Mouse (Mus musculus) cerebellum, adult 9-11 months (tissue): ENCODE data around the gene Crlf2.

Experiments used
- DNase-seq: peaks from one replicate; pipeline ENCODE4 v3.0.0; 2022

Crlf2 gene

GRCm38 (mm10) chr5:109558404-109559160 lies at the start of gene Crlf2:
Gene Crlf2 (minus strand): TSS chr5:109558993.
- DNase-seq, result peak; percentile 98

DNA sequence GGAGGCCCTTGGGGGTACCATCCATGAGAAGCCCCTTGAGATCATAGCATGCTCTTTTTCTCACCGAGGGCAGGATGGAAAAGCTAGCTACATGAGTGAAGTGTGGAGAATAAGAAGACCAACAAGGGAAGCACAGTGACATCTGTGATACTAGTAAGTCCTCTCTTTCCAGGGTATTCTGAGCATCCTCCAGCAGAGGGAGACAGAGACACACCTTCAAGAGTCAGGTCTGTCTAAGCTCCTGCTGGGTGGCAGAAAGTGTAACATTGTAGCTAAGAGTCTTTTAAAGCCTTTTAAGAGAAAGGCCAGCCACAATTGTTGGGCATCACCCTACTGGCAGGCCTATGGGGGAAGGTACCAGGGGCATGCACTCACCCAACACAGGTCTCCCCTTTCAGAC lies 43.8 kb upstream of the Crlf2 start:
- no peak for DNase-seq

GRCm38 (mm10) chr5:109601080-109601479 lies 42.3 kb upstream of the Crlf2 start:
- DNase-seq, result no peak

DNA sequence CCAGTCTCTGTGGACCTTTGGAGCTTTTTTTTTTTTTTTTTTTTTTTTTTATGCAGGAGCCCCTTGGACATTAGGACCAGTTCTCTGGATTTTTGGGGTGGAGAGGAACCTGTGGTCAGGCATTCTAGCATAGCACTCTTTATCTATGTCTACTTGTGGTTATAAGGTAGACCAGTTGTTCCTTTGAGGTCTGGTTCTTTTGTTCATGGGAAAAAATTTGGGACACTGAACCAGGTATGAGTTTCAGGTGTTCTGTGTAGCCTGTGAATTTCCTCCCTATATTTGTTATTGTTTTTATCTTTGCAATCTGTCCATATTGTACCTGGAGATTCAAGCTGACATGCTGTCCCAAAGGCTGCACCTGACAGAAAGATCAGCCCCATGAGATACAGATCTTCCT lies 40.1 kb upstream of the Crlf2 start:
- no peak for DNase-seq

GRCm38 (mm10) chr5:109596647-109597046 lies 37.9 kb upstream of the Crlf2 start:
- DNase-seq, result no peak

DNA sequence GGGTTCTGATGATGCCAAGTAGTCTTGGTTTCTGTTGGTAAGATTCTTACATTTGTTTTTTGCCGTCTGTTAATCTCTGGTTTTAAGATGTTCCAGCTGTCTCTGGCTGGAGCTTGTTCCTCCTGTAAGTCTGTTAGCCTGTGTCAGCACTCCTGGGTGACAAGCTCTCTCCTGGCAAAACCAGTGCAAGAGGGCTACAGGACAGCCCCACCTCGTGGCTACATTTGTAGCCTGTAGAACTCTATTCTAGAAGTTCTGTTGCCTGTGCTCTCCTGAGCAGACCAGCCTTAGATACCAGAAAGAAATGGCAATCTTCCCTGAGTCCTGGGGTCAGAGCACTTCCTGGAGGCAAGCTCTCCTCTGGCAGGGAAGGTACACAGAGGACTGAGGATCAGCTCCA lies 4.0 kb upstream of the Crlf2 start:
- peak; percentile 8 for DNase-seq

DNA sequence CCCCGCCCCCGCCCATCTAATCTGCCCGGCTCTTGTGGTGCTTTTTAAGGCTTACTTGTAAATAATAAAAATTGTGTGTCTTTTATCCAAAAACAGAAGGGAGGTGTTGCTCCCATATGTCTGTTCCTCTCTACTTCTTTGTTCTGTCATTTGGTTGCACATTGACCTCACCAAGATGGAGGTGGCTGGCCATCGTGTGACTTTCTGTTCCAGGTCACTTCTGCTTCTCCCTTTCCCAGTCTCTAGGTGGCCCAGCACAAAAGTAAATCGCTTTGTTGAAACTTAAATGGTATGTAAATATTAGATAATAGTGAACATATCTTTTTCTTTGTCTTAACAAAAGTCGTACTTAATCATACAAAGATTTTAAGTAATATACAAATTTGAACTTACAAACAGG lies 398 bp upstream of the Crlf2 start:
- DNase-seq, result peak; percentile 68

DNA sequence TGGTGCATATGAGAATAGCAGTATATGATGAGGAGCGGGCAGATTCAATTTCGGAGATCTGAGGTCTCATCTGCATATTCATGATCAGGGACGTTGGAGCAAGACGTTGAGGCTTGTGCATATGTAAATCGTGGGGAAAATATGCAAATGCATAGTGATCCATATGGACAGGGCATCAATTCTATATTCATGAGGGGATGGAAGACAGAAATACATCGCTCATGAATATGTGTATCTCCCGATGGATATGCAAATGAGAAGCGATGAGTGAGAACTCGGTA lies 730 bp downstream of the Crlf2 start:
- no peak for DNase-seq

DNA sequence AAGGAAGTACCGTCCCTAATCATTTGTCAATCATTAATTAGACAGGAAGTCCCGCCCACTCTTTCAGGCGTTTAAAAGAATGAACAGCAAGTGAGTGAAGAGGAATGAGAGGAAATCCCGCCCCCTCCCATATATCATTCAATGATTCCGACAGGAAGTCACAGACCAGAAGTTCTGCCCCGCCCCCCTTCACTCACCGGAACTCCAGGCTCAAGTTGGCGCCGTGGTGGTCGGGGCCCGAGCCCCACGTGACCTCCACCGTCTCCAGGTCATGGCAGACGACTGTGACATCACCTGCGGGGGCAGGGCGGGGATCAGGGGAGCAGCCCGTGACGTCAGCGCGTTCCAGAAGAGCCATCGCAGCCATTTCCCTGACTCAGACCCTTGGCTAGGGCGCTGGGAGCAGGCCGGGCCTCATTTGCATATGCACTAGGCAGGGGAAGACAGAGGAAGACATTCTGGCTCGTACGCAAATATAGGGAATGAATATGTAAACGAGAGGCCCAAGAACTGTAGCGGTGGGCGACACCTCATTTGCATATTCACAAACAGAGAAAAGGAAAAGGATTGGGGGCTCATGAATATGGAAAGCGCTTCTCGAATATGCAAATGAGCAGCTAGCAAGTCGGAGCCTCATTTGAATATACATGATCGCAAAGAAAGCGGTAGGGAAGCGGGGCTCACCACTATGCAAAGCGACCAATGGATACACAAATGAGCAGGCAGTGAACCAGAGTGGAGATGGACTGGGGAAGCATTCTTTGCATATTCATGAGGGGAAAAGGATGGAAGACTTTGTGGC lies 1.3 kb downstream of the Crlf2 start:
- DNase-seq, result peak; percentile 100

GRCm38 (mm10) chr5:109556591-109557320 lies 2.0 kb downstream of the Crlf2 start:
- DNase-seq, result peak; percentile 98

DNA sequence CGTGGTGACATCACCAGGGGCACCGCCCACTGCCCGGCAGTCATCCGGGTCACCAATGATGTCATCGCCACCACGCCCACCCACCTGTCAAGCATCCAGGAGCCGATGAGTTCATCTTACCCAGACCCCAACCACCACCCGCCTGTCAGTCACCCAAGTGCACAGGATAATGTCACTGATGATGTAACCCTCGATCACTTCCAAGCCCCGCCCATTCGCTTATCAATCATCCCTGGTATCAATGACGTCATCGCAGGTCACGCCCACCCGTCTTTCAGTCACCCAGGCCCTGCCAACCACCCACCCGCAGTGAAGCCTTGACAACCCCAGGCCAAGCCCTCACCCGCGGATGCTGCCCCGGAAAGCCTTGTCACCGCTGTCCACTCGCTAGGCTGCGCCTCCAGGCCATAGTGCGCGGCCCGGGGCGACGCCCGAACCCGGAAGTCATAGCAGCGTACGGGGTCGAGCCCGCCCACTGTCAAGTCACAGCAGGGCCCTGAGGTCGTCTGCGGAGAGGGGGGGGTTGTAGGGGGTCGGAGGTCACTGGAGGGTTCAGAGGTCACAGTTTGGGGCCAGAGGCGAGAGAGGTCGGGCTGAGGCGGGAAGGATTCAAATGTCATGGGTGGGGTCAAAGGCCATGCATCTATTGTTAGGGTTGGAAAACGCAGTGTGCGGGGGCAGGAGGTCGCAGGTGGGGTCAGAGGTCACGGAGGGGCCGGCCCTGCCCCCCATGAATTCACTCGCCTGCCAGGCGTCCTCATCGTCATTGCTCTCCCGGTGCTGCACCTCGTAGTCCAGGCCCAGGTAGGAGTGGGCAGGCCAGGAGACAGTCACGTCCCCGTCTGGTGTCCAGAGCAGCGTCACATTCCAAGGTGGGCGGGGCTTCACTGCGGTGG lies 2.9 kb downstream of the Crlf2 start:
- peak; percentile 90 for DNase-seq

- DNase-seq, result peak; percentile 83
Measured at GRCm38 (mm10) chr5:109555236-109555675, 3.5 kb downstream of the Crlf2 start.

DNA sequence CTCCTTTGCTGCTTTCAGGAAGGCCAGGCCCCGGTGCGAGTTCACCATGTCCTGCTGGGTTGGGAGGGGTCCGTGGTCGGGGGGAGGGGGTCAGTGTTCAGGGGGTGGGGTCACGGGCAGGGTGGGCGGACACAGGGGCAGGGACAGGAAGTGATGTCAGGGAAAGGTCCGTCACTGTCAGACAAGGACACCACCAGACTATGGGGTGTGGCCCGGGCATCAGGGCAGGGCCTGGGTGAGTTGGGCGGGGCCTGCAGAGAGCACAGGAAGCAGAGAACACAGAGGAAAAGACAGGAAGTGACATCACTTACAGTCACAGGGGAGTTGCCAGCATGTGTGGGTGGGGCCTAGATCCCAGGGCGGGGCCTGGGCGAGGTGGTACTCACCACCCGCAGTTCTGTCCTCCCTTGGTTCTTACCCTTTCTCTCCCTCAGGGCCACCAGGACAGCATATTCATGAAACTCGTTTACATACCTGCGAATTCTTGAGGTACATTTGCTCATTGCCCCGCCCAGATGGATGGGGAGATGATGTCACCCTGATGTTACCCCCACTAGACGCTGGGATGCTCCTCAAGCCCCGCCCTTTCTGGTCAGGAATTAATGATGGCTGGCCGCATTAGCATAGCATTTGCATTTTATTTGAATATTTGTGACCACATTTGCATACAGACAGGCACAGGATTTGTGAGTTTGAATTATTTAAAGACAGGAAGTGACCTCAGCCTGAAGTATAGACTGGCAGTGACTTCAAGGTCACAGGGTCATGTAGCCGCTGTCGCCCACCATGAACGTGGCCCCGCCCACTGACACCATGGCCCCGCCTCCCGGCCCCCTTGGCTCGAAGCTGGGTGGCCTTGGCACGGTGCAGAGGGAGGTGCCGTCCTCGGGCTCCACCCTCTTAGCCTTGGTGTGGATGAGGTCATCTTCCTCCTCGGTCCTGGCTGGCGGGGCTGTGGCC lies 4.4 kb downstream of the Crlf2 start:
- DNase-seq, result peak; percentile 73

DNA sequence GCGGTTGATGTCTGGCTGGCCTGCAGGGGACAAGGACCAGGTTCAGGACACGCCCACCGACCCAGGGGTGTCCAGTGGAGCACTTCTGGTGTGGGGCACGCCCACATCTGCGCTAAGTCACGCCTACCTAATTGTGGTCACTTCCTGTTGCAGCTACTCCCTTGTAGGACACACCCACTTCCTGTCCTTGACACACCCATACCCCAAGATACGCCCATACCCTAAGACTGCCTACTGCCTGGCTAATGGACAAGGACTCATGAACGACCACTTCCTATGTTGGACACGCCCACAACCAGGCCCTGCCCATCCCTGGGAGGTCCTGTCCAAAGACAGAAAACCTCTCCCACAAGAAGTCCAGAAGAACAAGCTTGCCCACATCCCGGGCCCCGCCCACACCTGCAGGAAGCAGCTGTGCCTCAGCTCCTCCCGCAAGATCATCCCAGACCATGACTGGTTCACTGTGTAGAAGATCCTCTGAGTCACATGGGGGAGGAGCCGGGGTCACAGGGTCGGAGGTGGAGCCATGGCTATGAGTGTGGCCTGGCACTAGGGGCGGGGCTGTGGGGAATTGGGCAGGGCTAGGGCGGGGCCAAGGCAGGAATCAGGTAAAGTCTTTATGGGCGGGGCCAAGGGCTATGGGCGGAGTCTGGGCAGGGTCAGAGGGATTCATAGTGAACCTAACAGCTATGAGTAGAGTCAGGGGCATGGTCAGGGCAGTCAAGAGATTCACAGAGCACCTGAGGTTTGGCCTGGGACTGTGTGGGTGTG lies 5.4 kb downstream of the Crlf2 start:
- DNase-seq, result peak; percentile 71

- DNase-seq, result peak; percentile 53
Measured at GRCm38 (mm10) chr5:109552541-109552940, 6.3 kb downstream of the Crlf2 start.

- DNase-seq, result peak; percentile 56
Measured at GRCm38 (mm10) chr5:109552116-109552515, 6.7 kb downstream of the Crlf2 start.

DNA sequence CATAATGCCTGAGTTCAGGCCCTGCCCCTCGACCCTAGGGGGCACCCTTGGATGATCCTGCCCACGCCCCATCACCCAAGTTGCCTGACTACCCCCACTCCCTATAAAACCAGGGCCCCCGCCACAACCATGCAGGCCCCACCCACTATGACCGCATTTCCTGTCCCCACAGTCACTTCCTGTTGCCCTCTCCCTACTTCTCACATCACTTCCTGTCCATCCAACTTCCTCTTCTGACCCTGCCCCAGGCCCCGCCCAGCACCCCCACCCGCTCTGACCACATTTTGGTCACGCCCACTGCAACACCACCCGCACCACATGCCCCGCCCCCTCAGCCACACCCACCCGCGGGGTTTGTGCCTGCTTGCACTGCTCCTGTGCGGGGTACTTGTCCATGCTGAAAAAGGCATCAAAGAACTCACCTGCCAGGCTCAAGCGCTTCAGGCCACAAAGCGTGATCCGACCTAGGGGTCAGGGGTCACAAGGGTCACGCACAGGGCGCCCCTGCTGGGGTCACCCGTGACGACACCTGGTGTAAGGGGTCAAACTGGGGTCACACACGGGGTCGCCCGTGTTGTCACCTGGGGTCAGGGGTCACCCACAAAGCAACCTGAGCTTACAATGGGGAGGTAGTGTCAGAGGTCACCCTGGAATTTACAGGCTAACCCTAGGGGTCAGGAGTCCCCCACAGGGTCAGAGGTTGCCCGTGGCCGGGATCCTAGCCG lies 7.6 kb downstream of the Crlf2 start:
- DNase-seq, result peak; percentile 52

- peak; percentile 14 for DNase-seq
Measured at GRCm38 (mm10) chr5:109550225-109550935, 8.4 kb downstream of the Crlf2 start.

DNA sequence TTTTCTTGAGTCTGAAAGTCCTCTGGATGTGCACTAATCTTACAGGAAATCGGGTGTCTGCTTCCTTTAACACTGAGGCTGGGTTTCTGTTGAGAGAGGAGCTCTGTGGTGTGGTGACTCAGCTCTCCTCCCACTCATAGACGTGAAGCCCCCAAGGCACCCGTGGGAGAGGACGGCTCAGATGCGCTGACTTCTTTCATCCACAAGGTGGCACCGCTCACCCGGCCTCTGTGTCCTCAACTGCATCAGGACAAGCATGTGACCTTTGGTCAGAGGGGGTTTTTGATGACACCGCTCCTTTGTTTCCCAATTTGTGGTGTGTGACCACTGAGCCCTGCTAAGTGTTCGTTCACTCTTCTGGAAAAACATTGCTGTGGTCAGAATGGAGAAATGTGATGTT lies 10.1 kb downstream of the Crlf2 start:
- DNase-seq, result peak; percentile 9
